Mouse (Mus musculus): ENCODE data around the gene Fcna.
A peak's percentile ranks its signal among the peaks of the same experiment; 100 is the strongest.

Fcna gene

DNA sequence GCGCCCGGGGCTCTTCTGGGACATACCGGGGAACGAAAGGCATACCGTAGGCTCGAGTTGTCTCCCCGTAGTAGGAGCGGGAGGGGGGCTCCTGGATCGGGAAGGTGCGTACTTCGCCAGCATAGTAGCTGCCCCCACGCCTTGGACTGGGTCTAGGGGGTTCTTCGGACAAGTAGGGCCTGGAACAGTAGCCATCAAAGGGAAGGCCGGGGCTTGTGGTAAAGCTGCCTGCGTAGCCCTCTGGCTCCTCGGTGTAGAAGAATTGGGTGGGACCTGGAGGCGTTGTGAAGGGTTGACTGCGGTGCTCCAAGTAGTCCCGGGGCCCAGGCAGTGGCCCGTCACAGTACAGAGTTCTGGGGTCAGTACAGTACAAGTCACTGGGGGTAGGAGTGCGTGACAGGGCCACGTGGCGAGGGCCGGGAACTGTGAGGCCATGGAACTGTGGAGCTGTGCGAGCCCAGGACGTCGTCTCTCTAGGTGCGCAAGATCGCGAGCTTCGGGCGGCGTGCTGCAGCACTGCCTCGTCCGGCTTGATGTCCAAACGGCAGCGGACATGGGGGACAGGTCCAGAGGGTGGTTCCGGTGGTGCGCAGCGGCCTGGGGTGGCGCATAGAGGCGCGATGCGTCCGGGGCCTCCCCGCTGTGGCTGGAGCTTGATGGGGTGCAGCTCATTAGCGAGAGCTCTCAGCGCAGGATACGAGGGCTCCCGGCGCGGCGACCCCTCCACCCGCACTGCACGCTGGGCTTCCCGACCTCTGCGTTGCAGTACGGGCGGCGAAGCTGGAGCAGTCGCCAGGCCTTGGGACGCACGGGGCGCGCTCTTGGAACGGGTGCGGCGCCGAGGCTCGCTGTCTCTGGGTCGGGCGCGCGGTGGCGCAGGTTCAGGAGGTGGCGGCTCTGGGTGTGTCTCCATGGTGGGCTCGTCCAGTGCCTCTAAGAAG lies 48.8 kb downstream of the Fcna start:
- DNase-seq (ENCODE audit: low read depth, low spot score): no peak

GRCm38 (mm10) chr2:25577951-25578795 lies 49.7 kb downstream of the Fcna start:
- DNase-seq (ENCODE audit: low read depth, low spot score): no peak

DNA sequence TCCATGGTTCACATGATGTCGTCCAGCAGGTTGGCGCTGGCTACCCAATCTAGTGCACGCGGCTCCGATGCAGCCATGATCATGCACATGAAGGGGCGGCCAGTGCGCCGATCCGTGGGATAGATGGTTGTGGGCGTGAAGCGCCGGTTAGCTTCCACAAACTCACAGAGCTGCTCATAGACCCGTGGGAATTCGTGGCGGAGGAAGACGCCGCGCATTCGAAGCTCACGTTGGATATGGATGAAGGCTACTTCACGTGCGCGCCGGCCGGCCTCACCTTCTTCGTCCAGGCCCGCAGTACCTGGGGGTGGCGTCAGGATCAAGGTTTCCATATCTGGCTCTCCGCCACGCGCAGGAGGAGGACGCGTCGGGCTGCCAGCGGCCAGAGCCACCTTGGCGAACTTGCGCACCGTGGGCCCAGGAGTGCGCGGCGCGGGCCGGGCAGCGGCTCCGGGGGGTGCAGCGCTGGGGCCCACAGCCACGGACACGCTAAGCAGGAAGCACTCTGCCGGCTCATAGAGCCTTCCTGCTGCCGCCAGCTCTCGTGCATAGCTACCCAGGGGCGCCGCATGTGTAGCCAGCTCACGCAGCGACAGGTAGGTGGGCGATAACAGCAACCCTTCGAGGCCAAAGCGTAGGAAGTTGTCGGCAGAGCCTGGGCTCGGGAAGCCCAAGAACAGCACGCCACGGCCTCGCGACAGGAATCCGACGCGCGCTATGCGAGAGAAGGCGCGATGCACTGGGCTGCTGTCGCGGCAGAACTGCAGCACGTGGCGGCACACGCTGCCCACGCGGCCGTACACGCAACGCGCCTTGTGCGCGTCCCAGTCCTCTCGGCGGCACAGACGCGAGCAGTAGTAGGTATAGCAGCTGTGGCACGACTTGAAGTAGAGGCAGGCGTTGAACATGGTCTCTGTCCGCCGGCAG lies 50.6 kb downstream of the Fcna start:
- no peak for DNase-seq (ENCODE audit: low read depth, low spot score)

DNA sequence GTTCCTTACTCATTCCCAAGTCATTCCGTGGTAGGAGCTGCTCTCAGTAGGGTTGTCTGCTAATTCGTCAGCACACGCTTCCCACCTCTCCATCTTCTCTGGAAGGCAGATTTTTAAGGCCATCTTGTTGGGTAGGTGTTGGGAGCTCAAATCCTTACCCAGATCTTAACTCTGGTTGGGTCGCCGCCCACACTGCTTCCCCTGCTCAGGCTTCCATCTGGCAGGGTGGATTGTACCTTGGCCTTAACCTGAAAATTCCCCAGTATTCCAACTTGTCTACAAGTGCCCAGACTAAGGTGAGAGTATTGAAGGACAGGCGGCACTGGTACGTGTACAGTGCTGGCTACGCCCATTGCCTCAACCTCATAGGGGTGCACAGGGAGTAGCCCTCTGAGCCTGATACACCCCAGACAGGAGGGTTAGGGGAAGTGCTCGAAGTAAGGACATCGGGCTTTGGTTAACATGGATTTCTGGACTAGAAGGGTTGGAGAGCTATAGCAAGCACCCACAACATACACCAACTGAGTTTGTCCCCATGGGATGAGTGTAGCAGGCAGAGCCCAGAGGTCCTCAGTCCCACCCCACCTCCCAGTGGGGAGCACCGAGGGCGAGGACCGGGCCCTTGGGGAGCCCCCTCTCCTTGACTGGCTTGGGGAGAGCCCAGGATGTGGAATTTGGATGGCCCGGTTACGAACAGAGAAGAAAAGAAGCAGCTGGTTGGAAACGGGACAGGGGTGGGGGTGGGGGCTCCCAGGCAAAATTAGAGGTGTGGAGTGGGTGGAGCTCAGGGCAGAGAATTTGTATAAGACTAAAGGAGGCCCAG lies 51.6 kb downstream of the Fcna start:
- DNase-seq (ENCODE audit: low read depth, low spot score): no peak

- DNase-seq (ENCODE audit: low read depth, low spot score): peak; percentile 27
These were observed 52.3 kb downstream of the Fcna start for GRCm38 (mm10) chr2:25575432-25576027.

All from 3T3-L1 (cell line).